Mouse (Mus musculus) G1E (cell line): ENCODE measurements around the gene Sypl2. TPM values are rescaled to one million over a fixed set of nuclear protein-coding genes. Genes with fewer than 3 reads are reported as not detected.

Experiments
- ATAC-seq: 2 replicates; pipeline ENCODE4 v1.8.0; 2016; ENCODE audit warnings: mild to moderate bottlenecking; ENCODE audit not compliant: insufficient number of reproducible peaks, poor library complexity, low FRiP score, severe bottlenecking; ENCODE audit errors: extremely low read depth
- DNase-seq: peaks from one replicate; pipeline ENCODE4 v3.0.0; 2012; ENCODE audit warnings: low spot score
- H3K27me3 ChIP-seq: 2 replicates; pipeline ENCODE4 v1.6.1; 2012; ENCODE audit warnings: mild to moderate bottlenecking, low read length, inconsistent platforms; ENCODE audit not compliant: insufficient read depth
- H3K36me3 ChIP-seq: replicated peaks from 2 replicates; pipeline ENCODE3; 2012; ENCODE audit warnings: mild to moderate bottlenecking, inconsistent platforms
- H3K4me1 ChIP-seq: 2 replicates; pipeline ENCODE4 v1.6.1; 2012; ENCODE audit warnings: low read depth, low read length, inconsistent platforms, mixed read lengths; ENCODE audit not compliant: insufficient read depth
- H3K4me3 ChIP-seq: 2 replicates; pipeline ENCODE4 v1.5.1; 2012; ENCODE audit warnings: low read depth, mild to moderate bottlenecking, inconsistent platforms, low read length, moderate library complexity, mixed read lengths
- H3K9me3 ChIP-seq: replicated peaks from 2 replicates; pipeline ENCODE4 v1.6.1; 2012; ENCODE audit warnings: inconsistent platforms
- CTCF ChIP-seq: IDR thresholded peaks from 2 replicates; pipeline ENCODE4 v1.5.1; 2012; ENCODE audit warnings: low read depth, low read length, inconsistent platforms, mixed read lengths
- GATA1 ChIP-seq: IDR thresholded peaks from 2 replicates; pipeline ENCODE4 v1.6.1; 2012; ENCODE audit warnings: borderline replicate concordance, low read length, inconsistent platforms, mixed read lengths
- GATA2 ChIP-seq: IDR thresholded peaks from 2 replicates; pipeline ENCODE4 v1.6.1; 2012; ENCODE audit warnings: low read depth, low read length, inconsistent platforms, borderline replicate concordance
- POLR2AphosphoS5 ChIP-seq: IDR thresholded peaks from 2 replicates; pipeline ENCODE4 v1.6.1; 2012; ENCODE audit warnings: low read depth, low read length, inconsistent platforms; ENCODE audit not compliant: insufficient replicate concordance
- TAL1 ChIP-seq: conservative IDR thresholded peaks from 2 replicates; pipeline ENCODE4 v1.6.1; 2012; ENCODE audit warnings: low read depth, low read length, inconsistent platforms, mixed read lengths
- polyA plus RNA-seq: library from polyadenylated mRNA; stranded (reverse); fragments of >175 nt; gene quantifications from 2 replicates; pipeline ENCODE4 v1.2.3, GENCODE M21; 2012
- total RNA-seq, 2 experiments: library from RNA; stranded (forward) in 1 of 2; stranded (reverse) in 1 of 2; fragments of 200-1000 nt in 1 of 2; fragments of >200 nt in 1 of 2; fragmentation: Nextera tagmentation in 1 of 2; gene quantifications; 2 replicates each; pipeline ENCODE4 v1.2.3; 2014 to 2017

Gene Sypl2
- total and polyA plus RNA-seq, 3 experiments: 0.11 TPM; not detected in 2

DNA sequence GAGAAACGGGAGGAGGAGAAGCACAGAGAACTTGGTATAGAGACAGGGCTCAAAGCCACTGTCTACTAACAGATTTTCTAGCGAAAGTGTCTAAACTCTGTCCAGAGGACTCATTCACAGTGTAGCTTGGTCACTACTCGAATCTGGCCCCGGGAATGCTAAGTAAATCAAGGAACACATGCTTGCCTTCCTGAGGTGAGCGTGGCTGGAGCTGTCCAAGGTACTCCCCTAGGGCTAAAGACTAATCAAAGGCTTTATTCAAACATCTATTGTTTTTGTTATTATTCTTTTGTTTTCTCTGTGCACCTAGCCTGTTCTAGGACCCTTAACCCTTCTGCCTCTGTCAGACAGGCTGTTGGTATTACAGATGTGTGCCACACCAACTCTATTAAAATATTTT is 11.7 kb downstream of the Sypl2 start:
- TF ChIP-seq CTCF (no peak), GATA2 (no peak), GATA1 (no peak), POLR2AphosphoS5 (no peak), TAL1 (no peak)
- no peak for ATAC-seq
- peaks cover 9% of the 10 kb centered on the region; the same call in 1 of the 2 replicates for H3K27me3 ChIP-seq

DNA sequence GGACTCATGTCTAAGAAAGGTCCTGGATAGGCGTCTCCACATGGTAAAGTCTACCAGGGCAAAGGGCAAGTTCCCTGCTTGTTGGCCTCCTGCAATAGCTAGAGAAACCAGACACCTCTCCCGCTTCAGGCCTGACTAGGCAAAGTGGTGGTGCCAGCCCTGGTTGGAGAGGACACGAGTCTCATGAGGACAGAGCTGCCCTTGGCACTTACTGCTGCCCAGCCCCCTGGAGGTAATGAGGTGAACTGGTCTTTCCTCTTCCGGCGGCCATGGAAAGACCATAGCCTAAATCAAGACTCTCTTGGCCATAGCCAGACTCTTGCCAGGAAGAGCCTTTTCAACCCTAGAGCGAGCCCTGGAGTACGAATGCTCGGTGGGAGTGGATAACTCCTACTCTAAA is 14.0 kb downstream of the Sypl2 start:
- Histone ChIP-seq H3K27me3 (peaks cover 5% of the 10 kb centered on the region; the same call in 1 of the 2 replicates), H3K4me3 (no peak overlapping the region), H3K9me3 (no peaks in the 10 kb centered on the region), H3K4me1 (peaks cover 34% of the 10 kb centered on the region), H3K36me3 (peaks cover 15% of the 10 kb centered on the region)
- TF ChIP-seq TAL1 (no peak), POLR2AphosphoS5 (no peak), GATA2 (no peak), CTCF (no peak), GATA1 (no peak)
- no peak for DNase-seq
- no peak for ATAC-seq

More for the DNA sequence above, 11.7 kb downstream of the Sypl2 start:
- peaks cover 17% of the 10 kb centered on the region for H3K4me1 ChIP-seq
- H3K36me3 ChIP-seq: no peaks in the 10 kb centered on the region
- DNase-seq: no peak
- H3K9me3 ChIP-seq: no peaks in the 10 kb centered on the region
- no peak overlapping the region for H3K4me3 ChIP-seq

DNA sequence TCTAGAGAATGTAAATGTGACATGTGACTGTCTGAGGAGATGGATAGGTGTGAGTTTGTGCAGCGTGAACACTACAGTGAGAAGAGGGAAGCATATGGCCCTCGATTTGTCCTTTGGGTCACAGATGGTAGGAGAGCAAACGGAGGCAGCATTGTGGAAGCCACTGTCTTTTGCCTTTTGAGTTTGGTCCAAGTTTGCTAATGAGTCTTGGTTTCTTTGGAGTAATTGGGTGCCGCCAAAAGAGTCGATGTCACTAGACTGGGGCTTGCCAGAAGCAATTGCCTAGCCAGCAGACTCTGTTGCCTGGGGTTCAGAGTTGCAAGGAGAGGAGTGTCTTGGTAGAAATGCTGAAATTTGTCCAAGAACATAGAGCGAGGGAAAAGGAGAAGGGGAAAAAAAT is 14.6 kb downstream of the Sypl2 start:
- ATAC-seq (no peak), DNase-seq (no peak)
- no peaks in the 10 kb centered on the region for H3K9me3 ChIP-seq
- peaks cover 34% of the 10 kb centered on the region for H3K4me1 ChIP-seq
- no peak for TF ChIP-seq GATA2
- no peak for TF ChIP-seq POLR2AphosphoS5
- no peak for TF ChIP-seq TAL1
- TF ChIP-seq CTCF: no peak
- TF ChIP-seq GATA1: no peak
- no peak overlapping the region for H3K4me3 ChIP-seq
- H3K27me3 ChIP-seq: peaks cover 5% of the 10 kb centered on the region; the same call in 1 of the 2 replicates
- peaks cover 21% of the 10 kb centered on the region for H3K36me3 ChIP-seq

DNA sequence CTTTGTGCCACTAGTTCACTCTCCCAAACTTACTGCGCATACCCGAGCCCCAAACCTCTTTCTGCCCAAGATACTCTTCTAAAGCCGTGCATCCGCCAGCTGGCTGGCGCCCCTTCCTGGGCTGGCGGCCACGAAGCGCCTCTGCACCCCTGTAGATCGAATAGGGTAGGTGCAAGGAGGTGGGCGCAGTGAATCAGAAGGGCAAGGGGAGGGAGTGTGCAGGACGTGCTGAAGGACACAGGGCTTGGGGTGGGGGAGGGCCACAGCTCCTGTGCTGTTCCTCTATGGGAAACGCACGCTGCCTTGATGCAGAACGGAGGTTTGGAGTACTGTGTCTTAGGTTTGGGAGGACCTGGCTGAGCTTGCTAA is 15.7 kb downstream of the Sypl2 start, which contains the start of gene Atxn7l2:
TSS of gene Atxn7l2 (minus strand) at position 164 of the 369 bp plus-strand sequence.
- ATAC-seq (peak; percentile 68), DNase-seq (peak; percentile 74)
- Histone ChIP-seq H3K36me3 (peaks cover 32% of the 10 kb centered on the region), H3K27me3 (no peaks in the 10 kb centered on the region; the same call in 1 of the 2 replicates), H3K4me1 (peaks cover 34% of the 10 kb centered on the region), H3K4me3 (peak within 1 kb of the TSS; percentile 77), H3K9me3 (no peaks in the 10 kb centered on the region)
- TF ChIP-seq POLR2AphosphoS5 (0 out of 2 replicates have a peak, but pooled peaks have one; percentile 20), CTCF (no peak)

DNA sequence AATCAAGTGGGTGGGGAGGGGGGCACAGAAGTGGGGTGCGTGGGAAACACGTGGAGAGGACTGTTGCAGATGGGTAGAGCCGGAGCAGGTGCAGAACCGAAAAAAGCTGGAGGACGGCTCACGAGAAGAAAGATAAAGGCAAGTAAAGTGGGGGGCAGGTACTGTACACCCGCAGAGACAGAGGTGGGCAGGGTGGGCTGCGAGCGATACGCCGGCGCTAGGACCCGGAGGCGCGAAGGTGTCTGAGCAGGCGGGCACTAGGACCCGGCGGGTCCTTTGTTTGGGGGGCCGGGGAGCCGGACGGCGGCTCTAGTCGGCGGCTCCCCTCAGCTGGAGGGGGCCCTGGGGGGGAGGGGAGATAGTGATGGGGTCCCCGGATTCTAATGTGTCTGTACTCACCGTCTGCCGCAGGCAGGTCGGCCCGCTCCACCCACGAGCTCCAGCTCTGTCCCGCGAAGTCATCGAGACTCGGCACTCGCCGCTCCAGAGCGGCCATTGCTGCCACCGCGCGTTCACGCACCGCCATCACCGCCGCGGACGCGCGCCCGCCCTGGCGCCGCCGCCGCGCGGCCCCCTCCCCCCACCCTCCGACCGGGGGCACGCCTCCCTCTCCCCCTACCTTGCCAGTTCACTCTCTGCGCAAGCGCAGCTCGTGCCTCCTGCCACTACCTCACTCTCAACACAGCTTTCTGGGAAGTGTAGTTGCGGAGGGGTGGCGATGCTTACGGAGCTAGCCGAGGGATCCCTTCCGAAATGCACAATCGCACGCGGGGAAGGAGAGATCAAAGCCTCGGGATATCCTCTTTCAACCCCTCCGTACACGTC is 16.3 kb downstream of the Sypl2 start:
- H3K4me3 ChIP-seq: peak overlapping the region; percentile 77
- H3K4me1 ChIP-seq: peaks cover 36% of the 10 kb centered on the region
- no peak for TF ChIP-seq GATA2
- no peak for TF ChIP-seq GATA1
- no peak for TF ChIP-seq TAL1
- no peak for TF ChIP-seq CTCF
- no peak for TF ChIP-seq POLR2AphosphoS5
- DNase-seq (peak; percentile 91), ATAC-seq (peak; percentile 90)
- peaks cover 38% of the 10 kb centered on the region for H3K36me3 ChIP-seq
- no peaks in the 10 kb centered on the region; the same call in 1 of the 2 replicates for H3K27me3 ChIP-seq
- H3K9me3 ChIP-seq: no peaks in the 10 kb centered on the region

DNA sequence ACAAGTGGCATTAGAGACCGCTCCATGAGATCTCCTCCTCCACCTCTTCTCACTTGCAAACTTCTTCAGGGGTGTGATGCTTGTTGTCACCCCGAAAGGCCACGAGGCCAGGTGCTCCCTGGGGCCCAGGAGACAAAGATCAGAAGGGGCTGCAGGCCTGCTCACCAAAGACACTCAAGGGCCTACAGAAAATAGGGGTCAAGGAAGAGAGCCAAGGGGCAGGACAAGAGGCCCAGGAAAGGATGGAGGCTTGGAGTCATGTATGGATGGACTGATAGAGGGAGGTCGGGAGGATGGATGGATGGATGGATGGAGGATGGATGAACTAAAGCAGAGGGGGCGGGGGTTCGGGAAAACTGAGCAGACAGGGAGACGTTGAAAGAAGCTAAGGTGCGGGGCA is 16.9 kb downstream of the Sypl2 start:
- Histone ChIP-seq H3K9me3 (no peaks in the 10 kb centered on the region), H3K4me1 (peaks cover 41% of the 10 kb centered on the region), H3K4me3 (peak overlapping the region; percentile 77), H3K27me3 (no peaks in the 10 kb centered on the region; the same call in 1 of the 2 replicates), H3K36me3 (peaks cover 44% of the 10 kb centered on the region)
- TF ChIP-seq CTCF (no peak), POLR2AphosphoS5 (no peak), TAL1 (no peak), GATA1 (no peak), GATA2 (no peak)
- ATAC-seq (no peak), DNase-seq (no peak)
